Mouse (Mus musculus): ENCODE measurements at regions not wholly inside any gene's neighbourhood (a gene's known extent, or its start where the extent isn't known, plus 50 kb on each side); places are given as distances from the start of the nearest gene placed in this dataset.

- no peak overlapping the region for H3K27ac ChIP-seq (ENCODE audit: low read depth, low read length)
- H3K27me3 ChIP-seq (ENCODE audit: control insufficient read depth, insufficient read depth, low read length), result no peaks in the 10 kb centered on the region
- no peak for ATAC-seq (ENCODE audit: low FRiP score)
- H3K9ac ChIP-seq (ENCODE audit: low read length), result no peak overlapping the region
- 77% methylated on average over 2 of the region's 2 CpGs for WGBS
- H3K4me1 ChIP-seq (ENCODE audit: control insufficient read depth, insufficient read depth, low read length), result no peaks in the 10 kb centered on the region
- H3K4me3 ChIP-seq (ENCODE audit: low read depth, low read length), result no peak overlapping the region
- DNase-seq (ENCODE audit: low spot score, missing footprints), result no peak
- no peak overlapping the region for H3K4me2 ChIP-seq
- H3K36me3 ChIP-seq (ENCODE audit: control insufficient read depth, insufficient read depth, low read length), result no peaks in the 10 kb centered on the region
- H3K9me3 ChIP-seq (ENCODE audit: control insufficient read depth, low read length), result no peaks in the 10 kb centered on the region
Measured at GRCm38 (mm10) chr12:67471666-67472065, 249.3 kb upstream of the Mdga2 start.

- Histone ChIP-seq H3K27ac (ENCODE audit: low read depth, low read length) (no peak overlapping the region), H3K4me3 (ENCODE audit: low read depth, low read length) (no peak overlapping the region), H3K4me2 (no peak overlapping the region), H3K27me3 (ENCODE audit: control insufficient read depth, insufficient read depth, low read length) (no peaks in the 10 kb centered on the region), H3K9me3 (ENCODE audit: control insufficient read depth, low read length) (no peaks in the 10 kb centered on the region), H3K36me3 (ENCODE audit: control insufficient read depth, insufficient read depth, low read length) (no peaks in the 10 kb centered on the region), H3K9ac (ENCODE audit: low read length) (no peak overlapping the region), H3K4me1 (ENCODE audit: control insufficient read depth, insufficient read depth, low read length) (no peaks in the 10 kb centered on the region)
- no peak for ATAC-seq (ENCODE audit: low FRiP score)
- WGBS, result 82% methylated on average over 3 of the region's 3 CpGs
- no peak for DNase-seq (ENCODE audit: low spot score, missing footprints)
Measured at GRCm38 (mm10) chr12:67471001-67471400, 248.7 kb upstream of the Mdga2 start.

- H3K9ac ChIP-seq (ENCODE audit: low read length), result no peak overlapping the region
- ATAC-seq (ENCODE audit: low FRiP score), result no peak
- no peaks in the 10 kb centered on the region for H3K9me3 ChIP-seq (ENCODE audit: control insufficient read depth, low read length)
- no peaks in the 10 kb centered on the region for H3K36me3 ChIP-seq (ENCODE audit: control insufficient read depth, insufficient read depth, low read length)
- 84% methylated on average over 1 of the region's 1 CpGs for WGBS
- H3K4me3 ChIP-seq (ENCODE audit: low read depth, low read length), result no peak overlapping the region
- no peaks in the 10 kb centered on the region for H3K27me3 ChIP-seq (ENCODE audit: control insufficient read depth, insufficient read depth, low read length)
- no peaks in the 10 kb centered on the region for H3K4me1 ChIP-seq (ENCODE audit: control insufficient read depth, insufficient read depth, low read length)
- no peak for DNase-seq (ENCODE audit: low spot score, missing footprints)
- H3K27ac ChIP-seq (ENCODE audit: low read depth, low read length), result no peak overlapping the region
- H3K4me2 ChIP-seq, result no peak overlapping the region
Measured at GRCm38 (mm10) chr12:67449109-67449508, 226.8 kb upstream of the Mdga2 start.

GRCm38 (mm10) chr12:67430318-67430950 is 208.1 kb upstream of the Mdga2 start:
- 0 out of 2 replicates have a peak, but pooled peaks have one; percentile 38 for ATAC-seq (ENCODE audit: low FRiP score)
- Histone ChIP-seq H3K27me3 (ENCODE audit: control insufficient read depth, insufficient read depth, low read length) (no peaks in the 10 kb centered on the region), H3K36me3 (ENCODE audit: control insufficient read depth, insufficient read depth, low read length) (no peaks in the 10 kb centered on the region), H3K9me3 (ENCODE audit: control insufficient read depth, low read length) (no peaks in the 10 kb centered on the region), H3K4me2 (no peak overlapping the region), H3K27ac (ENCODE audit: low read depth, low read length) (no peak overlapping the region), H3K9ac (ENCODE audit: low read length) (no peak overlapping the region), H3K4me1 (ENCODE audit: control insufficient read depth, insufficient read depth, low read length) (no peaks in the 10 kb centered on the region), H3K4me3 (ENCODE audit: low read depth, low read length) (no peak overlapping the region)
- no peak for DNase-seq (ENCODE audit: low spot score, missing footprints)
- WGBS, result 56% methylated on average over 6 of the region's 6 CpGs

- whole genome bisulfite sequencing, result 87% methylated on average over 6 of the region's 6 CpGs
- Histone ChIP-seq H3K4me3 (ENCODE audit: low read depth, low read length) (no peak overlapping the region), H3K4me2 (no peak overlapping the region), H3K9me3 (ENCODE audit: control insufficient read depth, low read length) (no peaks in the 10 kb centered on the region), H3K27ac (ENCODE audit: low read depth, low read length) (no peak overlapping the region), H3K4me1 (ENCODE audit: control insufficient read depth, insufficient read depth, low read length) (no peaks in the 10 kb centered on the region), H3K9ac (ENCODE audit: low read length) (no peak overlapping the region), H3K36me3 (ENCODE audit: control insufficient read depth, insufficient read depth, low read length) (no peaks in the 10 kb centered on the region), H3K27me3 (ENCODE audit: control insufficient read depth, insufficient read depth, low read length) (no peaks in the 10 kb centered on the region)
- DNase-seq (ENCODE audit: low spot score, missing footprints) (no peak), ATAC-seq (ENCODE audit: low FRiP score) (no peak)
Measured at GRCm38 (mm10) chr12:67426801-67427200, 204.5 kb upstream of the Mdga2 start.

- Histone ChIP-seq H3K9ac (ENCODE audit: low read length) (no peak overlapping the region), H3K36me3 (ENCODE audit: control insufficient read depth, insufficient read depth, low read length) (no peaks in the 10 kb centered on the region), H3K4me1 (ENCODE audit: control insufficient read depth, insufficient read depth, low read length) (no peaks in the 10 kb centered on the region), H3K27ac (ENCODE audit: low read depth, low read length) (no peak overlapping the region), H3K9me3 (ENCODE audit: control insufficient read depth, low read length) (no peaks in the 10 kb centered on the region), H3K27me3 (ENCODE audit: control insufficient read depth, insufficient read depth, low read length) (no peaks in the 10 kb centered on the region), H3K4me2 (no peak overlapping the region), H3K4me3 (ENCODE audit: low read depth, low read length) (no peak overlapping the region)
- ATAC-seq (ENCODE audit: low FRiP score) (no peak), DNase-seq (ENCODE audit: low spot score, missing footprints) (no peak)
- 79% methylated on average over 3 of the region's 3 CpGs for WGBS
Measured at GRCm38 (mm10) chr12:67399537-67399936, 177.2 kb upstream of the Mdga2 start.

- no peak overlapping the region for H3K27ac ChIP-seq (ENCODE audit: low read depth, low read length)
- WGBS, result 88% methylated on average over 1 of the region's 1 CpGs
- no peaks in the 10 kb centered on the region for H3K4me1 ChIP-seq (ENCODE audit: control insufficient read depth, insufficient read depth, low read length)
- no peaks in the 10 kb centered on the region for H3K27me3 ChIP-seq (ENCODE audit: control insufficient read depth, insufficient read depth, low read length)
- no peak overlapping the region for H3K4me3 ChIP-seq (ENCODE audit: low read depth, low read length)
- DNase-seq (ENCODE audit: low spot score, missing footprints), result no peak
- H3K36me3 ChIP-seq (ENCODE audit: control insufficient read depth, insufficient read depth, low read length), result no peaks in the 10 kb centered on the region
- H3K4me2 ChIP-seq, result no peak overlapping the region
- H3K9ac ChIP-seq (ENCODE audit: low read length), result no peak overlapping the region
- H3K9me3 ChIP-seq (ENCODE audit: control insufficient read depth, low read length), result no peaks in the 10 kb centered on the region
- no peak for ATAC-seq (ENCODE audit: low FRiP score)
Measured at GRCm38 (mm10) chr12:67374530-67374929, 152.2 kb upstream of the Mdga2 start.

GRCm38 (mm10) chr12:67348551-67348950 is 126.2 kb upstream of the Mdga2 start:
- no peak overlapping the region for H3K9ac ChIP-seq (ENCODE audit: low read length)
- 8% methylated on average over 2 of the region's 2 CpGs for WGBS
- ATAC-seq (ENCODE audit: low FRiP score), result peak; percentile 80

GRCm38 (mm10) chr12:67332483-67332998 is 110.2 kb upstream of the Mdga2 start:
- ATAC-seq (ENCODE audit: low FRiP score), result no peak
- no peak for DNase-seq (ENCODE audit: low spot score, missing footprints)
- WGBS, result 85% methylated on average over 2 of the region's 2 CpGs
- Histone ChIP-seq H3K4me1 (ENCODE audit: control insufficient read depth, insufficient read depth, low read length) (no peaks in the 10 kb centered on the region), H3K27ac (ENCODE audit: low read depth, low read length) (no peak overlapping the region), H3K27me3 (ENCODE audit: control insufficient read depth, insufficient read depth, low read length) (no peaks in the 10 kb centered on the region), H3K9ac (ENCODE audit: low read length) (no peak overlapping the region), H3K9me3 (ENCODE audit: control insufficient read depth, low read length) (no peaks in the 10 kb centered on the region), H3K36me3 (ENCODE audit: control insufficient read depth, insufficient read depth, low read length) (no peaks in the 10 kb centered on the region), H3K4me3 (ENCODE audit: low read depth, low read length) (no peak overlapping the region), H3K4me2 (no peak overlapping the region)

More at GRCm38 (mm10) chr12:67348551-67348950, 126.2 kb upstream of the Mdga2 start:
- Histone ChIP-seq H3K36me3 (ENCODE audit: control insufficient read depth, insufficient read depth, low read length) (no peaks in the 10 kb centered on the region), H3K9me3 (ENCODE audit: control insufficient read depth, low read length) (no peaks in the 10 kb centered on the region), H3K4me2 (no peak overlapping the region), H3K27ac (ENCODE audit: low read depth, low read length) (no peak overlapping the region), H3K4me3 (ENCODE audit: low read depth, low read length) (no peak overlapping the region), H3K4me1 (ENCODE audit: control insufficient read depth, insufficient read depth, low read length) (peaks cover 3% of the 10 kb centered on the region; the same call in 1 of the 2 replicates), H3K27me3 (ENCODE audit: control insufficient read depth, insufficient read depth, low read length) (no peaks in the 10 kb centered on the region)
- no peak for DNase-seq (ENCODE audit: low spot score, missing footprints)

Data from midbrain, embryonic 11.5 days (tissue).